Mouse (Mus musculus) NIH3T3 (cell line): ENCODE data around the gene Tekt4.

Experiments
- DNase-seq: peaks from one replicate; pipeline ENCODE4 v3.0.0-alpha.2; 2012; ENCODE audit warnings: low read depth

Tekt4 gene

GRCm38 (mm10) chr17:25454272-25454671, at the start of gene Tekt4:
Tekt4 (plus strand) TSS chr17:25454615.
- DNase-seq, result no peak

- DNase-seq, result peak; percentile 36
Measured at GRCm38 (mm10) chr17:25405224-25405895, 49.1 kb upstream of the Tekt4 start.

GRCm38 (mm10) chr17:25406011-25406441, 48.4 kb upstream of the Tekt4 start:
- DNase-seq, result no peak

- no peak for DNase-seq
Measured at GRCm38 (mm10) chr17:25407352-25407751, 47.1 kb upstream of the Tekt4 start.

GRCm38 (mm10) chr17:25408302-25408999, 46.0 kb upstream of the Tekt4 start:
- DNase-seq, result no peak

- DNase-seq, result no peak
Measured at GRCm38 (mm10) chr17:25409621-25410020, 44.8 kb upstream of the Tekt4 start.

- no peak for DNase-seq
Measured at GRCm38 (mm10) chr17:25410180-25410579, 44.2 kb upstream of the Tekt4 start.

GRCm38 (mm10) chr17:25410786-25411185, 43.6 kb upstream of the Tekt4 start:
- peak; percentile 20 for DNase-seq

GRCm38 (mm10) chr17:25411251-25411650, 43.2 kb upstream of the Tekt4 start:
- no peak for DNase-seq

- DNase-seq, result no peak
Measured at GRCm38 (mm10) chr17:25414209-25414608, 40.2 kb upstream of the Tekt4 start.

GRCm38 (mm10) chr17:25414917-25415316, 39.5 kb upstream of the Tekt4 start:
- no peak for DNase-seq

GRCm38 (mm10) chr17:25415421-25415913, 38.9 kb upstream of the Tekt4 start:
- DNase-seq, result no peak

- DNase-seq, result no peak
Measured at GRCm38 (mm10) chr17:25416219-25416618, 38.2 kb upstream of the Tekt4 start.

GRCm38 (mm10) chr17:25417990-25418389, 36.4 kb upstream of the Tekt4 start:
- DNase-seq, result no peak

- DNase-seq, result no peak
Measured at GRCm38 (mm10) chr17:25418926-25419325, 35.5 kb upstream of the Tekt4 start.

GRCm38 (mm10) chr17:25420998-25421397, 33.4 kb upstream of the Tekt4 start:
- DNase-seq, result no peak

- no peak for DNase-seq
Measured at GRCm38 (mm10) chr17:25424526-25425080, 29.8 kb upstream of the Tekt4 start.

- DNase-seq, result no peak
Measured at GRCm38 (mm10) chr17:25425996-25426395, 28.4 kb upstream of the Tekt4 start.

- peak; percentile 30 for DNase-seq
Measured at GRCm38 (mm10) chr17:25427441-25427840, 27.0 kb upstream of the Tekt4 start.

- no peak for DNase-seq
Measured at GRCm38 (mm10) chr17:25429240-25429639, 25.2 kb upstream of the Tekt4 start.

- no peak for DNase-seq
Measured at GRCm38 (mm10) chr17:25429886-25430285, 24.5 kb upstream of the Tekt4 start.

GRCm38 (mm10) chr17:25430534-25430933, 23.9 kb upstream of the Tekt4 start:
- no peak for DNase-seq
